Mouse (Mus musculus): Measurements from ENCODE around the gene Olfr68.
"Not testable (repeated sequence)": the region's sequence is repeated elsewhere in the genome, so short reads cannot be mapped to it uniquely, and the experiment has no call there.

Olfr68 gene

DNA sequence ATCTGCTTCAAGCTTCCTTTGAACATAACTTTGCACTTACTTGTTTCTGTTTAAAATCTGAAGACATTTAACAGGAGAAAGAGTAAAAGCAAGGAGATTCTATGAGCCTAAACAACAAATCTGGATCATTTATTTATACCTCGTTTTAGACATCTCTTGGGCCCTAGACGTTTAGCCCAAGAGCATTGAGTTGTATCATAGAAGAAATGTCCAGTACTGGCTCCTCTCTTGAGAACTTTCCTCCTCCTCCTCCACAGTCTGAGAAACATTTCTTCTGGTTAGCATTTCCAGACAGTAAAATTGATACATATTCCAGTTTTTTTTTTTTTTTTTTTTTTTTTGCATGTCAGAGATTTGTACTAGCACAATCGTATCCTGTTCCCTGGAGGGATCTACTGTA lies 12.2 kb upstream of the Olfr68 start, which contains the start of gene Olfr67:
Olfr67 (minus strand) TSS at position 101 of the 400 bp plus-strand sequence.
- in situ Hi-C loops (cut with MboI; ENCODE audit: low pct_unique_long_range_greater_than_20kb in 1 of 2, low sequenced_read_pairs in 2 of 2, unreplicated experiment in 1 of 2) = no loop called here

DNA sequence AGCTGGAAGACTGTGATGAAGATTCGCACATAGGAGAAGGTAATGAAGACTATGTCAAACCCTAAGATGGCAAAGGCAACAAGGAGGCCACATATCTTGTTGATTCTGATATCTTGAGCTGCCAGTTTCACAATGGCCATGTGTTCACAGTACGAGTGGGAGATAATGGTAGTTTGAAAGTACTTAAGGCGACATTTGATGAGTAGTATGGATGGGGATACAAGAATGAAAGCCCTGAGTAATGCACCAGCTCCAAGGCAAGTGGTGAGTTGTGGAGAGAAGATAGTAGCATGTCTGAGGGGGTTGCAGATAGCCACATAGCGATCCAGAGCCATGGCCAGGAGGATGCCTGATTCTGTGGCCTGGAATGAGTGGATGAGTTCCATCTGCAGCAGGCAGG lies 1.8 kb downstream of the Olfr68 start:
- in situ Hi-C loops (cut with MboI; ENCODE audit: low pct_unique_long_range_greater_than_20kb in 1 of 2, low sequenced_read_pairs in 2 of 2, unreplicated experiment in 1 of 2) = not testable (repeated sequence)

GRCm38 (mm10) chr7:103771494-103771893 lies 8.0 kb downstream of the Olfr68 start, which contains the start of gene Olfr69:
TSS of gene Olfr69 (minus strand) at chr7:103771594.
- in situ Hi-C loops (cut with MboI; ENCODE audit: low pct_unique_long_range_greater_than_20kb in 1 of 2, low sequenced_read_pairs in 2 of 2, unreplicated experiment in 1 of 2) = no loop called here

DNA sequence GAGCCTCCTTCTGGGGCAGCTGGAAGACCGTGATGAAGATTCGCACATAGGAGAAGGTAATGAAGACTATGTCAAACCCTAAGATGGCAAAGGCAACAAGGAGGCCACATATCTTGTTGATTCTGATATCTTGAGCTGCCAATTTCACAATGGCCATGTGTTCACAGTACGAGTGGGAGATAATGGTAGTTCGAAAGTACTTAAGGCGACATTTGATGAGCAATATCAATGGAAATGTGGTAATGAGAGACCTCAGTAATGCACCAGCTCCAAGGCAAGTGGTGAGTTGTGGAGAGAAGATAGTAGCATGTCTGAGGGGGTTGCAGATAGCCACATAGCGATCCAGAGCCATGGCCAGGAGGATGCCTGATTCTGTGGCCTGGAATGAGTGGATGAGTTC lies 11.8 kb downstream of the Olfr68 start:
- in situ Hi-C loops (cut with MboI; ENCODE audit: low pct_unique_long_range_greater_than_20kb in 1 of 2, low sequenced_read_pairs in 2 of 2, unreplicated experiment in 1 of 2) = not testable (repeated sequence)

- in situ Hi-C loops (cut with MboI; ENCODE audit: low pct_unique_long_range_greater_than_20kb in 1 of 2, low sequenced_read_pairs in 2 of 2, unreplicated experiment in 1 of 2) = not testable (repeated sequence)
Measured at GRCm38 (mm10) chr7:103762212-103762611, 17.3 kb downstream of the Olfr68 start.

- in situ Hi-C loops (cut with MboI; ENCODE audit: low pct_unique_long_range_greater_than_20kb in 1 of 2, low sequenced_read_pairs in 2 of 2, unreplicated experiment in 1 of 2) = no loop called here
Measured at GRCm38 (mm10) chr7:103757233-103757632, 22.3 kb downstream of the Olfr68 start, which contains the start of gene Olfr630. TSS of gene Olfr630 (minus strand) at chr7:103757333.

GRCm38 (mm10) chr7:103744843-103745242 lies 34.7 kb downstream of the Olfr68 start, which contains the start of gene Olfr629:
TSS of gene Olfr629 (minus strand) at chr7:103744943.
- in situ Hi-C loops (cut with MboI; ENCODE audit: low pct_unique_long_range_greater_than_20kb in 1 of 2, low sequenced_read_pairs in 2 of 2, unreplicated experiment in 1 of 2) = no loop called here

GRCm38 (mm10) chr7:103730074-103730473 lies 49.4 kb downstream of the Olfr68 start, which contains the start of gene Olfr628:
TSS of gene Olfr628 (plus strand) at chr7:103730374.
- in situ Hi-C loops (cut with MboI; ENCODE audit: low pct_unique_long_range_greater_than_20kb in 1 of 2, low sequenced_read_pairs in 2 of 2, unreplicated experiment in 1 of 2) = no loop called here
